Mouse (Mus musculus) intestine, postnatal 0 days (tissue): ENCODE measurements around the gene Pknox1. TPM values are rescaled to one million over a fixed set of nuclear protein-coding genes. Genes with fewer than 3 reads are reported as not detected.
"Not testable (repeated sequence)": the region's sequence is repeated elsewhere in the genome, so short reads cannot be mapped to it uniquely, and the experiment has no call there.

Experiments
- ATAC-seq: fragments of 200-750 bp; cut with Nextera tagmentation; 2 replicates; pipeline ENCODE4 v1.8.0; 2017; ENCODE audit warnings: mild to moderate bottlenecking, moderate TSS enrichment, moderate library complexity
- H3K27ac ChIP-seq: fragments of 300-500 bp; sonication (generic); 2 replicates; pipeline ENCODE4 v1.5.1; 2014; ENCODE audit warnings: mild to moderate bottlenecking, low read depth, low read length, moderate library complexity
- H3K27me3 ChIP-seq: fragments of 300-500 bp; sonication (generic); replicated peaks from 2 replicates; pipeline ENCODE4 v1.6.1; 2014; ENCODE audit warnings: low read length, mixed read lengths; ENCODE audit not compliant: control insufficient read depth, insufficient read depth
- H3K36me3 ChIP-seq: fragments of 300-500 bp; sonication (generic); 2 replicates; pipeline ENCODE4 v1.6.1; 2014; ENCODE audit warnings: mild to moderate bottlenecking, moderate library complexity; ENCODE audit not compliant: control insufficient read depth, insufficient read depth
- H3K4me1 ChIP-seq: fragments of 300-500 bp; sonication (generic); replicated peaks from 2 replicates; pipeline ENCODE4 v1.6.1; 2014; ENCODE audit warnings: antibody characterized with exemption, low read length, mixed read lengths; ENCODE audit not compliant: control insufficient read depth, insufficient read depth
- H3K4me2 ChIP-seq: fragments of 300-500 bp; sonication (generic); replicated peaks from 2 replicates; pipeline ENCODE4 v1.6.1; 2014; ENCODE audit warnings: low read depth, mild to moderate bottlenecking, moderate library complexity
- H3K4me3 ChIP-seq: fragments of 300-500 bp; sonication (generic); 2 replicates; pipeline ENCODE4 v1.5.1; 2014; ENCODE audit warnings: low read depth, low read length
- H3K9ac ChIP-seq: fragments of 300-500 bp; sonication (generic); 2 replicates; pipeline ENCODE4 v1.6.1; 2014; ENCODE audit warnings: mild to moderate bottlenecking, low read depth, low read length
- H3K9me3 ChIP-seq: fragments of 300-500 bp; sonication (generic); 2 replicates; pipeline ENCODE4 v1.6.1; 2016; ENCODE audit warnings: mixed run types; ENCODE audit not compliant: control insufficient read depth
- CTCF ChIP-seq: sonication (generic); IDR thresholded peaks from 2 replicates; pipeline ENCODE4 v1.5.1; 2016; ENCODE audit warnings: low read depth, mild to moderate bottlenecking, control low read depth, antibody characterized with exemption, moderate library complexity
- whole genome bisulfite sequencing: fragments of 180-500 bp; shearing (Covaris S2); extraction: QIAGEN DNeasy Blood & Tissue Kit; methylation state at CpG from one replicate; pipeline ENCODE4 v1.1.7; 2014; 5-methylcytosine and 5-hydroxymethylcytosine counted together
- polyA plus RNA-seq: library from polyadenylated mRNA; unstranded; fragments of >200 nt; fragmentation: Nextera tagmentation; extraction: Ambion mirVana; gene quantifications from 2 replicates; pipeline ENCODE4 v1.2.1, GENCODE M21; 2015

Gene Pknox1
- polyA plus RNA-seq, 1 experiment from 2014 or later: 10.3 TPM

DNA sequence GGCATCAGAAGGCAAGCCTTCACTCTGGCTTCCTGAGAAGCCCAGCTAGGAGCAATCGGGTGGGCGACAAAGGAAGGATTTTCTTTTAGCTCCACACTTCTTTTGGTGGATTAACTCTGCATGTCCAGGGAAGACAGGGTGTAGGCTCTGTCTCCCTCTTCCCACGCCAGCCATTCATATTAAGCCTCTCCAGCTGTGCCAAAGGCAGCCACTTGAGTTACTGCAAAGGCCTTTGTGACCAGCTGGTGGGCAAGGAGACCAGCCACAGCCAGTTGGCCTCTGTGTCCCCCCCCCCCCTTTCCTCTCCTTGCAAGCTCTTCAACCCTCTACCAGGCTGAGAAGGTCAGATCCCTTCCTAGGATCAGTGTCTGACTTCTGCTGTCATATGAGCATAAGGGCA is 16.6 kb upstream of the Pknox1 start:
- no peak for ATAC-seq
- WGBS: 89% methylated on average over 3 of the region's 3 CpGs
- no peak overlapping the region for H3K4me2 ChIP-seq
- no peak overlapping the region for H3K27ac ChIP-seq
- no peak overlapping the region for H3K4me3 ChIP-seq
- no peaks in the 10 kb centered on the region for H3K4me1 ChIP-seq
- TF ChIP-seq CTCF: no peak
- H3K9ac ChIP-seq: no peak overlapping the region
- no peaks in the 10 kb centered on the region for H3K9me3 ChIP-seq
- no peaks in the 10 kb centered on the region for H3K36me3 ChIP-seq
- H3K27me3 ChIP-seq: no peaks in the 10 kb centered on the region

- Histone ChIP-seq H3K4me1 (no peaks in the 10 kb centered on the region), H3K9me3 (no peaks in the 10 kb centered on the region), H3K9ac (no peak overlapping the region), H3K36me3 (no peaks in the 10 kb centered on the region), H3K27me3 (no peaks in the 10 kb centered on the region), H3K4me3 (no peak overlapping the region), H3K27ac (no peak overlapping the region), H3K4me2 (no peak overlapping the region)
- TF ChIP-seq CTCF: no peak
- ATAC-seq: no peak
- 20% methylated on average over 8 of the region's 8 CpGs for WGBS
These were observed 15.1 kb upstream of the Pknox1 start for GRCm38 (mm10) chr17:31549389-31549788.

DNA sequence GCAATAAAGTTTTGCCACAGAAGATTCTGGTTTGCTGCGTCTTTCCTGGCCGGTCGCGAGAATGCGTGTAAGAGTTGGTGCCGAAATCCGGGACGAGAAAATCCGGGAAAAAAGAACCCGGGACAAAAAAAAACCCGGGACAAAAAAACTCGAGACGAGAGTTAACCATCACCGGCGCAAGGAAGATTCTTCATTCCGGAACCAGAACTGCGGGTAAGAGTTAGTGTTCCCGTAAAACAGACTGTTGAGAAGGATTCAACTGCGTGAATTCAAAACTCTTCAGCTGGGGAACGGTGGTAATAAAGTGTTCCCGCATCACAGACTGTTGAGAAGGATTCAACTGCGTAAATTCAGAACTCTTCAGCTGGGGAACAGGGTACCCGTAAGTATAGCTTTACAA is 11.9 kb upstream of the Pknox1 start:
- H3K27me3 ChIP-seq, H3K4me2 ChIP-seq, H3K27ac ChIP-seq, H3K4me3 ChIP-seq, H3K4me1 ChIP-seq, H3K9ac ChIP-seq, ATAC-seq, H3K9me3 ChIP-seq, H3K36me3 ChIP-seq: not testable (repeated sequence)
- WGBS: 96% methylated on average over 23 of the region's 23 CpGs

GRCm38 (mm10) chr17:31556253-31556652 is 8.3 kb upstream of the Pknox1 start:
- TF ChIP-seq CTCF: no peak
- 74% methylated on average over 4 of the region's 4 CpGs for WGBS
- no peak overlapping the region for H3K27ac ChIP-seq

DNA sequence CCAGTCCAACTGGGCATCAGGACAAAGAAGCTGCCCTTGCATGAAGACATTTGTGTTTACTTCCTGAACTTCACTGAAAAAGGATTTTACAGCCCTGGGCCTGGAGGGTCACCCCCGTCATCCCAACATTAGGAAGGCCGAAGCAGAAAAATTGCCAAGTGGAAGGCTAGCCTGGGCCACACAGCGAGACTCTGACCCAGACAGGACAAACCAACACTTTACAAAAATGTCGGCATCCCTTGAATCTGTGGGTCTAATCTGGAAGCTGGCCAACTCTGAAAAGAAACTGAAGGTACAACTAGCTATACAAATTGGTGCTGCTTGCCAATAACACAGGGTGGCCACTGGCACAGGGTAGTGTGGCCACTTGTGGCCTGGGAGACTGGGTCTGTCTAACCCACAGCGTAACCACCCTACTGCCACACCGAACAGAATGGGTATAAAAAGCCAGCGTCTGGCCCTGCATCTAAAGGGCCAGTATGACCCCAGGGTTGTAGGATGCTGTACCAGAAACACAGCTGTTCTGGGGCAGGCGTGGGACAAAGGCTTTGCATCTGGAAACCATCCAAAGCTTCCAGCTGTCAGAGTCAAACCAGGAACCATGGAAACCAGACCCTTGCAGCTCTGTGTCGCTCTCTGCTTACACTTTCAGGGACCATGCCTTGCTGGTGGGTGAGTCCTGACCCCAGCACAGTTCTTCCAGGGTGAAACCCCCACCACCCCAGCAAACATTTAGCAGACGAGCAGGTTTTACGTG is 7.2 kb upstream of the Pknox1 start:
- ATAC-seq: no peak
- TF ChIP-seq CTCF: no peak
- peak overlapping the region; percentile 35 for H3K4me2 ChIP-seq
- peak overlapping the region; percentile 13; the same call in 1 of the 2 replicates for H3K4me3 ChIP-seq
- no peak overlapping the region for H3K9ac ChIP-seq
- no peaks in the 10 kb centered on the region for H3K9me3 ChIP-seq
- 0 out of 2 replicates have a peak, but pooled peaks cover 5% of the 10 kb centered on the region for H3K4me1 ChIP-seq
- no peak overlapping the region for H3K27ac ChIP-seq
- no peaks in the 10 kb centered on the region for H3K36me3 ChIP-seq
- H3K27me3 ChIP-seq: no peaks in the 10 kb centered on the region
- WGBS: 53% methylated on average over 11 of the region's 11 CpGs

More at GRCm38 (mm10) chr17:31556253-31556652, 8.3 kb upstream of the Pknox1 start:
- Histone ChIP-seq H3K4me2 (no peak overlapping the region), H3K27me3 (no peaks in the 10 kb centered on the region), H3K4me3 (no peak overlapping the region), H3K9me3 (no peaks in the 10 kb centered on the region), H3K36me3 (no peaks in the 10 kb centered on the region), H3K4me1 (0 out of 2 replicates have a peak, but pooled peaks cover 5% of the 10 kb centered on the region), H3K9ac (no peak overlapping the region)
- no peak for ATAC-seq

- no peak for ATAC-seq
- Histone ChIP-seq H3K9me3 (no peaks in the 10 kb centered on the region), H3K9ac (no peak overlapping the region), H3K27me3 (no peaks in the 10 kb centered on the region), H3K4me1 (0 out of 2 replicates have a peak, but pooled peaks cover 5% of the 10 kb centered on the region), H3K36me3 (no peaks in the 10 kb centered on the region), H3K4me2 (peak overlapping the region; percentile 35), H3K4me3 (peak overlapping the region; percentile 13; the same call in 1 of the 2 replicates), H3K27ac (no peak overlapping the region)
- WGBS: 71% methylated on average over 10 of the region's 10 CpGs
- no peak for TF ChIP-seq CTCF
These were observed 6.5 kb upstream of the Pknox1 start for GRCm38 (mm10) chr17:31557947-31558542.
